Mouse (Mus musculus) left cerebral cortex, adult 18-20 months (tissue): Measurements from ENCODE around the gene Cldn9. TPM values are rescaled to one million over a fixed set of nuclear protein-coding genes. Genes with fewer than 3 reads are reported as not detected.

Source experiments
- DNase-seq, 2 experiments: peaks; one replicate each; pipeline ENCODE4 v3.0.0; 2021 to 2022; ENCODE audit warnings: low spot score in 2 of 2, mixed read lengths in 1 of 2
- total RNA-seq, 2 experiments: library from RNA; stranded (reverse); gene quantifications; 2 replicates each; pipeline ENCODE4 v1.2.3; 2021

Gene Cldn9
- total RNA-seq, 2 experiments from 2014 or later, result 0.23 to 0.26 TPM

GRCm38 (mm10) chr17:23653324-23653723 is 30.5 kb downstream of the Cldn9 start:
- DNase-seq, result no peak

- DNase-seq, result no peak
Observed at GRCm38 (mm10) chr17:23651363-23651762, 32.5 kb downstream of the Cldn9 start.

GRCm38 (mm10) chr17:23645894-23646293 is 37.9 kb downstream of the Cldn9 start:
- no peak for DNase-seq

- DNase-seq, result no peak
Observed at GRCm38 (mm10) chr17:23644613-23645495, 39.0 kb downstream of the Cldn9 start, which contains the start of gene Mmp25. Gene Mmp25, minus strand, starts transcription at chr17:23645277.

Other genes with a start within 250 kb of the Cldn9 start
- gene Vmn2r117, start 204.3 kb downstream of the Cldn9 start, total RNA-seq, result not detected
- 1 to 10 TPM; 6.8 to 7.1 TPM for gene Zfp213, start 119.8 kb downstream of the Cldn9 start, total RNA-seq
- gene Zfp13, start 84.5 kb downstream of the Cldn9 start, total RNA-seq, result 10 to 100 TPM; 27.5 to 29.7 TPM
- gene Zscan10, start 83.2 kb downstream of the Cldn9 start, total RNA-seq, result not detected
- gene Mmp25, start 38.7 kb downstream of the Cldn9 start, total RNA-seq, result under 1 TPM; 0.14 TPM
- not detected for gene Bicdl2, start 23.5 kb downstream of the Cldn9 start, total RNA-seq
- gene Hcfc1r1, start 10.4 kb downstream of the Cldn9 start, total RNA-seq, result 100 to 1,000 TPM; 126 to 130 TPM
- gene Thoc6, start 10.1 kb downstream of the Cldn9 start, total RNA-seq, result 1 to 10 TPM; 5.3 to 6.8 TPM
- 10 to 100 TPM; 10.2 to 12.7 TPM for gene Tnfrsf12a, start 6.6 kb downstream of the Cldn9 start, total RNA-seq
- gene Cldn6, start 4.8 kb downstream of the Cldn9 start, total RNA-seq, result not detected
- under 1 TPM; 0.16 to 0.19 TPM for gene 1520401A03Rik, start 38.8 kb upstream of the Cldn9 start, total RNA-seq
- 1 to 10 TPM; 5.3 to 5.4 TPM for gene Pkmyt1, start 42.3 kb upstream of the Cldn9 start, total RNA-seq
- 10 to 100 TPM; 54.6 to 63.9 TPM for gene Paqr4, start 56.8 kb upstream of the Cldn9 start, total RNA-seq
- gene Kremen2, start 61.8 kb upstream of the Cldn9 start, total RNA-seq, result under 1 TPM; 0.60 to 0.82 TPM
- 100 to 1,000 TPM; 459 to 507 TPM for gene Flywch1, start 87.6 kb upstream of the Cldn9 start, total RNA-seq
- gene Flywch2, start 102.1 kb upstream of the Cldn9 start, total RNA-seq, result 10 to 100 TPM; 11.7 to 14.2 TPM
- gene Srrm2, start 106.5 kb upstream of the Cldn9 start, total RNA-seq, result 100 to 1,000 TPM; 548 to 585 TPM
- gene Elob, start 145.1 kb upstream of the Cldn9 start, total RNA-seq, result 100 to 1,000 TPM; 359 to 364 TPM
- not detected for gene Prss33, start 152.0 kb upstream of the Cldn9 start, total RNA-seq
- not detected for gene Prss32, start 159.8 kb upstream of the Cldn9 start, total RNA-seq
- 1 to 10 TPM; 1.6 to 2.1 TPM for gene Prss41, start 160.1 kb upstream of the Cldn9 start, total RNA-seq
- gene Prss21, start 184.0 kb upstream of the Cldn9 start, total RNA-seq, result not detected
- gene Dcpp1, start 196.8 kb upstream of the Cldn9 start, total RNA-seq, result not detected
- gene Dcpp2, start 196.9 kb upstream of the Cldn9 start, total RNA-seq, result not detected
- gene Dcpp3, start 233.4 kb upstream of the Cldn9 start, total RNA-seq, result not detected